Mouse (Mus musculus): ENCODE results near the gene Hoxb3.

DNA sequence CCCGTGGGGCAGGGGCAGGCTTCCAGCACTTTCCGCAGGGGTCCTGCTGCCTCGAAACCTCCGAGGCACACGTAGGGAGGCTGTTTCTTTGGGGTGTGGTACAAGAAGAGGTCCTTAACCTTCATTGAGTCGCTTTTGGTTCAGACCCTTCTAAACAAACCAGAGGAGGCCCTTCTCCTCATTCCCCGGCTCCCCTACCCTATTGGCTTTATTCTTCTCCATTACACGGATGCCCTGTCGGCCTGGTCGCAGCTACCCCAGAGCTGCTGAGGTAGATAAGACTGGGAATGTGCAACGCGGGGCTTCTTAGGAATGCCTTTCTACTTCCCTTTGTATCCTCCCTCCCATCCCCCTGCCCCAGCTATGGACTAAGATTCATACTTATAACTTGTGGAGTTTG, 3.6 kb downstream of the Hoxb3 start:
- TF ChIP-seq CTCF (IDR thresholded peaks at IDR 0.05; ENCODE audit: control insufficient read depth, insufficient read depth, insufficient replicate concordance, low read depth, low read length) (no peak), POLR2A (IDR thresholded peaks at IDR 0.05; ENCODE audit: control insufficient read depth, low read depth, low read length) (no peak)
